Mouse (Mus musculus): ENCODE results near the gene Chic1. TPM values are rescaled to one million over a fixed set of nuclear protein-coding genes. Genes with fewer than 3 reads are reported as not detected.
A peak's percentile ranks its signal among the peaks of the same experiment; 100 is the strongest.

Chic1 gene
- 7.4 and 7.5 TPM in 2 replicates for polyA plus RNA-seq (2016; fragmentation: Nextera tagmentation; extraction: Ambion mirVana)

- peak within 1 kb of the TSS; percentile 56 for H3K4me2 ChIP-seq (replicated peaks)
- H3K9me3 ChIP-seq, result no peaks in the 10 kb centered on the region
- peak; percentile 95 for ATAC-seq (ENCODE audit: low FRiP score, low read depth)
- no peaks in the 10 kb centered on the region for H3K4me1 ChIP-seq
- H3K4me3 ChIP-seq, result peak within 1 kb of the TSS; percentile 53
- 16% methylated on average over 34 of the region's 34 CpGs for WGBS
- peaks cover 13% of the 10 kb centered on the region for H3K27me3 ChIP-seq (replicated peaks)
- peak within 1 kb of the TSS; percentile 65 for H3K9ac ChIP-seq
- H3K36me3 ChIP-seq, result no peaks in the 10 kb centered on the region
- no peak within 1 kb of the TSS for H3K27ac ChIP-seq
These were observed at the start of gene Chic1 for GRCm38 (mm10) chrX:103356287-103356686. Gene Chic1 (plus strand): TSS chrX:103356476.

GRCm38 (mm10) chrX:103308262-103308661 is 48.0 kb upstream of the Chic1 start:
- H3K27me3 ChIP-seq (replicated peaks), result peaks cover 7% of the 10 kb centered on the region; the same call in 1 of the 2 replicates
- no peak overlapping the region for H3K4me3 ChIP-seq
- no peak overlapping the region for H3K4me2 ChIP-seq (replicated peaks)
- no peaks in the 10 kb centered on the region for H3K9me3 ChIP-seq
- no peak overlapping the region for H3K27ac ChIP-seq
- H3K36me3 ChIP-seq, result no peaks in the 10 kb centered on the region
- H3K9ac ChIP-seq, result no peak overlapping the region
- no peak for ATAC-seq (ENCODE audit: low FRiP score, low read depth)
- WGBS, result 89% methylated on average over 1 of the region's 1 CpGs
- H3K4me1 ChIP-seq, result no peaks in the 10 kb centered on the region

- no peaks in the 10 kb centered on the region for H3K9me3 ChIP-seq
- 79% methylated on average over 3 of the region's 3 CpGs for WGBS
- H3K4me3 ChIP-seq, result no peak overlapping the region
- H3K27ac ChIP-seq, result no peak overlapping the region
- no peaks in the 10 kb centered on the region for H3K4me1 ChIP-seq
- no peak for ATAC-seq (ENCODE audit: low FRiP score, low read depth)
- H3K4me2 ChIP-seq (replicated peaks), result no peak overlapping the region
- H3K27me3 ChIP-seq (replicated peaks), result peaks cover 7% of the 10 kb centered on the region; the same call in 1 of the 2 replicates
- H3K9ac ChIP-seq, result no peak overlapping the region
- no peaks in the 10 kb centered on the region for H3K36me3 ChIP-seq
These were observed 44.6 kb upstream of the Chic1 start for GRCm38 (mm10) chrX:103311723-103312122.

- 93% methylated on average over 6 of the region's 6 CpGs for WGBS
- H3K4me2 ChIP-seq (replicated peaks), result no peak overlapping the region
- no peak for ATAC-seq (ENCODE audit: low FRiP score, low read depth)
- H3K9ac ChIP-seq, result no peak overlapping the region
- H3K4me3 ChIP-seq, result no peak overlapping the region
- peaks cover 11% of the 10 kb centered on the region; the same call in 1 of the 2 replicates for H3K27me3 ChIP-seq (replicated peaks)
- H3K9me3 ChIP-seq, result no peaks in the 10 kb centered on the region
- H3K27ac ChIP-seq, result no peak overlapping the region
- no peaks in the 10 kb centered on the region for H3K4me1 ChIP-seq
- no peaks in the 10 kb centered on the region for H3K36me3 ChIP-seq
These were observed 42.1 kb upstream of the Chic1 start for GRCm38 (mm10) chrX:103314146-103314545.

- H3K4me3 ChIP-seq, result peak within 1 kb of the TSS; percentile 13; the same call in 1 of the 2 replicates
- H3K27me3 ChIP-seq (replicated peaks), result peaks cover 42% of the 10 kb centered on the region
- no peak within 1 kb of the TSS for H3K27ac ChIP-seq
- H3K9me3 ChIP-seq, result no peaks in the 10 kb centered on the region
- H3K9ac ChIP-seq, result no peak within 1 kb of the TSS
- no peaks in the 10 kb centered on the region for H3K4me1 ChIP-seq
- peak within 1 kb of the TSS; percentile 43 for H3K4me2 ChIP-seq (replicated peaks)
- WGBS, result 20% methylated on average over 13 of the region's 13 CpGs
- no peaks in the 10 kb centered on the region for H3K36me3 ChIP-seq
- ATAC-seq (ENCODE audit: low FRiP score, low read depth), result no peak
These were observed 35.1 kb upstream of the Chic1 start, which contains the start of gene Cdx4 for GRCm38 (mm10) chrX:103321146-103321545. Gene Cdx4 (plus strand): TSS chrX:103321398.

GRCm38 (mm10) chrX:103325900-103326299 is 30.4 kb upstream of the Chic1 start:
- H3K27ac ChIP-seq, result no peak overlapping the region
- H3K36me3 ChIP-seq, result no peaks in the 10 kb centered on the region
- no peak overlapping the region for H3K9ac ChIP-seq
- WGBS, result 31% methylated on average over 3 of the region's 3 CpGs
- ATAC-seq (ENCODE audit: low FRiP score, low read depth), result no peak
- peaks cover 33% of the 10 kb centered on the region for H3K27me3 ChIP-seq (replicated peaks)
- no peaks in the 10 kb centered on the region for H3K4me1 ChIP-seq
- no peaks in the 10 kb centered on the region for H3K9me3 ChIP-seq
- H3K4me2 ChIP-seq (replicated peaks), result no peak overlapping the region
- no peak overlapping the region for H3K4me3 ChIP-seq

- H3K36me3 ChIP-seq, result no peaks in the 10 kb centered on the region
- H3K9me3 ChIP-seq, result no peaks in the 10 kb centered on the region
- H3K4me1 ChIP-seq, result no peaks in the 10 kb centered on the region
- no peak overlapping the region for H3K9ac ChIP-seq
- H3K4me2 ChIP-seq (replicated peaks), result no peak overlapping the region
- WGBS, result 81% methylated on average over 8 of the region's 8 CpGs
- no peak overlapping the region for H3K27ac ChIP-seq
- H3K27me3 ChIP-seq (replicated peaks), result peaks cover 7% of the 10 kb centered on the region; the same call in 1 of the 2 replicates
- H3K4me3 ChIP-seq, result no peak overlapping the region
- no peak for ATAC-seq (ENCODE audit: low FRiP score, low read depth)
These were observed 26.9 kb upstream of the Chic1 start for GRCm38 (mm10) chrX:103329386-103329785.

- H3K4me3 ChIP-seq, result no peak overlapping the region
- no peaks in the 10 kb centered on the region for H3K4me1 ChIP-seq
- ATAC-seq (ENCODE audit: low FRiP score, low read depth), result no peak
- no peaks in the 10 kb centered on the region for H3K36me3 ChIP-seq
- H3K27ac ChIP-seq, result no peak overlapping the region
- H3K4me2 ChIP-seq (replicated peaks), result no peak overlapping the region
- 0 out of 2 replicates have a peak, but pooled peaks cover 6% of the 10 kb centered on the region for H3K27me3 ChIP-seq (replicated peaks)
- 79% methylated on average over 5 of the region's 5 CpGs for WGBS
- no peak overlapping the region for H3K9ac ChIP-seq
- H3K9me3 ChIP-seq, result no peaks in the 10 kb centered on the region
These were observed 25.0 kb upstream of the Chic1 start for GRCm38 (mm10) chrX:103331125-103331858.

GRCm38 (mm10) chrX:103341369-103342113 is 14.7 kb upstream of the Chic1 start:
- H3K36me3 ChIP-seq, result no peaks in the 10 kb centered on the region
- H3K4me2 ChIP-seq (replicated peaks), result no peak overlapping the region
- WGBS, result 66% methylated on average over 3 of the region's 3 CpGs
- H3K9me3 ChIP-seq, result no peaks in the 10 kb centered on the region
- no peak for ATAC-seq (ENCODE audit: low FRiP score, low read depth)
- peaks cover 3% of the 10 kb centered on the region; the same call in 1 of the 2 replicates for H3K27me3 ChIP-seq (replicated peaks)
- no peaks in the 10 kb centered on the region for H3K4me1 ChIP-seq
- H3K4me3 ChIP-seq, result no peak overlapping the region
- H3K27ac ChIP-seq, result no peak overlapping the region
- no peak overlapping the region for H3K9ac ChIP-seq

GRCm38 (mm10) chrX:103355784-103356183 is 492 bp upstream of the Chic1 start:
- no peaks in the 10 kb centered on the region for H3K36me3 ChIP-seq
- H3K27me3 ChIP-seq (replicated peaks), result peaks cover 16% of the 10 kb centered on the region
- H3K27ac ChIP-seq, result no peak overlapping the region
- peak overlapping the region; percentile 56 for H3K4me2 ChIP-seq (replicated peaks)
- no peaks in the 10 kb centered on the region for H3K4me1 ChIP-seq
- WGBS, result 60% methylated on average over 5 of the region's 5 CpGs
- no peaks in the 10 kb centered on the region for H3K9me3 ChIP-seq
- H3K9ac ChIP-seq, result no peak overlapping the region
- ATAC-seq (ENCODE audit: low FRiP score, low read depth), result peak; percentile 30; the same call in 1 of the 2 replicates
- H3K4me3 ChIP-seq, result peak overlapping the region; percentile 53

- peak overlapping the region; percentile 56 for H3K4me2 ChIP-seq (replicated peaks)
- H3K4me1 ChIP-seq, result no peaks in the 10 kb centered on the region
- H3K27ac ChIP-seq, result no peak overlapping the region
- no peaks in the 10 kb centered on the region for H3K9me3 ChIP-seq
- peak overlapping the region; percentile 53 for H3K4me3 ChIP-seq
- ATAC-seq (ENCODE audit: low FRiP score, low read depth), result peak; percentile 87
- peak overlapping the region; percentile 65 for H3K9ac ChIP-seq
- WGBS, result 10% methylated on average over 24 of the region's 24 CpGs
- H3K36me3 ChIP-seq, result no peaks in the 10 kb centered on the region
- peaks cover 13% of the 10 kb centered on the region for H3K27me3 ChIP-seq (replicated peaks)
These were observed 523 bp downstream of the Chic1 start for GRCm38 (mm10) chrX:103356761-103357236.

- 44% methylated on average over 5 of the region's 5 CpGs for WGBS
- no peak for ATAC-seq (ENCODE audit: low FRiP score, low read depth)
These were observed 9.9 kb downstream of the Chic1 start for GRCm38 (mm10) chrX:103366201-103366600.

More at GRCm38 (mm10) chrX:103366201-103366600, 9.9 kb downstream of the Chic1 start:
- H3K27me3 ChIP-seq (replicated peaks), result no peaks in the 10 kb centered on the region; the same call in none of the 2 replicates
- peaks cover 3% of the 10 kb centered on the region; the same call in 1 of the 2 replicates for H3K4me1 ChIP-seq
- H3K9me3 ChIP-seq, result no peaks in the 10 kb centered on the region
- no peaks in the 10 kb centered on the region for H3K36me3 ChIP-seq
- H3K4me2 ChIP-seq (replicated peaks), result no peak overlapping the region
- H3K9ac ChIP-seq, result no peak overlapping the region
- H3K27ac ChIP-seq, result no peak overlapping the region
- H3K4me3 ChIP-seq, result no peak overlapping the region

Data from neural tube, embryonic 12.5 days (tissue).